Mouse (Mus musculus) left cerebral cortex, postnatal 36 days (tissue): ENCODE measurements around the gene Slc44a3. TPM values are rescaled to one million over a fixed set of nuclear protein-coding genes. Genes with fewer than 3 reads are reported as not detected.

ENCODE experiments used
- DNase-seq, 2 experiments: peaks; one replicate each; pipeline ENCODE4 v3.0.0; 2021 to 2022; ENCODE audit warnings: low spot score in 2 of 2, mixed read lengths in 1 of 2
- intact Hi-C: fragments of 180-260 bp; cut with DNase I; formaldehyde crosslinking; loops from one replicate; pipeline ENCODE4 v1.15.1; 2025
- total RNA-seq, 2 experiments: library from RNA; stranded (reverse); gene quantifications; 2 replicates each; pipeline ENCODE4 v1.2.3; 2021

The Slc44a3 gene
- total RNA-seq, 2 experiments from 2014 or later: not detected

DNA sequence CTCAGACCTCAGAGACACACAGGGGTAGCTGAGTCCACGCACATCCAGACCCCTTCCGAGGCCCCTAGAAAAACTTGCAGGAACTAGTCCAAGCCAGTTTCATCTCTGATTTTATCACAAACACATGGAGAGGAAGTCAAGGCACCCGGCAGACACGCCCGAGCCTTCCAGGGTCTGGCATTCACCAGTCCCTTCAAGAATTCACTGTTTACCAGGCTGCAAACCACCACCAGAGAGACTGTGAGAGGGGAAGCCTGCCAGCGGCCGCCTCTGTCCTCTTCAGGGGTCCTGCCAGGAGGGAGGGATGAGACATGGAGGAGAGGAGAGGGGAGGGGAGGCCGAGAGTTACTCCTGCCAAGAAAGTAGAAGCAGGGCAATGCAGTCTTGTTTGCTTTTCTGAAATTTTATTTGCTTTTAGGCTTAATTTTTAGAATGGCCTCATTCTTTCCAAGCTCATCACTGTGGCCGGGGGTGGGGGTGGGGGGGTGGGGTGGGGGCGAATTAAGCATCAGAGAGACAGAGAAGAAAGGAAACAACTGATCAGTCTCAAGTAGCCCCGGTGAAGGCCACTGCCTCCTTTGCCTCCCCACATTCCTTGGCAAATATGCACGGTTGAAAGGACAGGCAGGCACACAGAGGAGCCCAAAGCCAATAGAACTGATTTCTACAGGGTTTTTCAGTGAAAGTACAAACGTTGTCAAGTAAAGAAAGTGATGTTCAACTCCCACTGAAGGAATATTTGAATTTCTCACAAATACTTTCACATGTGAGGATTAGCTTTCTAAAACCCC, 62.8 kb downstream of the Slc44a3 start:
- no peak for DNase-seq
- intact Hi-C loops: no loop called here

DNA sequence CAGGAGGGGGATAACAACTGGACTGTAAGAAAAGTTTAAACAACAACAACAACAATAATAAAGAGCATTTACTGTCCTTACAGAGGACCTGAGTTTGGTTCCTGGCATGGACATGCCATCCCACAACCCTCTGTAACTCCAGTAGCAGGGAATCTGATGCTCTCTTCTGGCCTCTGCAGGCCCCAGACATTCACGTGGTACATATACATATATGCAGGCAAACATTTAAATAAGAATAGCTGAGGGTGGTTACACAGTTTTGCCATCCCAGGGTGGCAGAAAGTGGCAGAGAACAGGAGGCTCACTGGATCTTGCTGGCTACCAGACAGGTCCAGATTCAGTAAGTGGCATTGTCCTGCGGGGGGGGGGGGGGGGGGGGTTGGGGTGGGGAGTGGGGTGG, 64.1 kb downstream of the Slc44a3 start:
- intact Hi-C loops: no loop called here
- DNase-seq: no peak

DNA sequence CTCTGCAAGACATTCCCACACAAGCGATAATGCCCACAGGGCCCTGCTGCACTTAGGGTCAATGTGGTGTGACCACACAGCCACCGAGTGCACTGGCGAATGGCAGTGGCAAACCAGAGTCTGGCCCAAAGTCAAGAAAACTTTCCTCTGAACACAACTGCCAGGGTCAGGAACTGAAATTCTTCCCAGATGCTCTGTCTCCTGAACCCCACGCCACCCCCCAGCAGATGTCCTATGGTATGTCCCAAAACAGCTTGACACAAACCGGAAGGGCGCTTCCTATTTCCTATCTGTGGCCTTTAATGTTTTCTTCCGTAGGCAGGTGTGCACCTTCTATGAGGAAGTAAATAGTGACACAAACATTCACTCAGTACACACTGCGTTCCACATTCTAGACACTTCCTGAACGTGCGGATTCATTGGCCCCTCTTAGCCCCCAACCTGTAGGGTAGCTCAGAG, 65.1 kb downstream of the Slc44a3 start:
- intact Hi-C loops: no loop called here
- DNase-seq: no peak

DNA sequence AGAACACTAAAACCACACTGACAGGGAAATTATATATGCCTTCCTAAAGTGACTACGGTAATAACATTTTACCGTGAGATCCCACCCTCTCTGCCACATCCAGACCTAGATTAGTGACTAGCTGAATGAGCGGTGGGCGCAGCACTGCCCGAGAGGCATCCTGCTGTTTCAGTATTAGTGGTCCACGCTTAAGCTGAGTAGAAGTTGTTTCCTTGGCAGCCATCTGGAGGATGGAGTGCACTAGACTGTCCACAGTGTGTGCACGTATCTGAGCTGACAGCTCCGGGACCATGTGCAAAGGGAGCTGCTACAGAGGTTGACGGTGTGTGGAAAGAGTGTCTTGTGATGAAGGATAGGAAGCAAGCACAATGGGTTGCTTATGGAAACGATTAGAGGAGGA, 66.4 kb downstream of the Slc44a3 start:
- intact Hi-C loops: no loop called here
- DNase-seq: no peak

DNA sequence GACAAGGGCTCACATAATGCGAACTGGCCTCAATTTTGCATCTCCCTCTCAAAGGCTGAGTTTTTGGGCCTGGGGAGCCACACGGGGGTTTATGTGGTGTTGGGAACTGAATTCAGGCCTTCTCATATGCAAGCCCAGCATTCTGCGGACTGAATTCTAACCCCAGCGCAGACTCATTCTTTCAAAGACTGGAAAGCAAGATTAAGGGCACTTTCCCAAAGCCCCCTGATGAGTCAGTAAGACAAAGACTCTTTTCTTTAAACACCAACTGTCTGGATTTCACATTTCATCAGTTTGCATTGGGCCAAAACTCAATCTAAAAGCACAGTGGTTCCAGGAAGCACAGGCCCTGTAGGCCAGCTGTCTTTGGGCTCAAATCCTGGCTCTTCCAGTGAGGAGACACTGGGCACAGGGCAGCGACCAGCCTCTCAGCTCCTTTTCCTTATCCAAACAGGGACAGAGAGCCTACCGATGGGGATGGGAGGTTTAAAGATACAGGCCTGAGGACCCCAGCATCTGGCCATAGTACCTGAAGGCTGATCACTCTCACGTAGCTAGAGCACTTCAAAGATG, 67.4 kb downstream of the Slc44a3 start:
- no peak for DNase-seq
- intact Hi-C loops: no loop called here

DNA sequence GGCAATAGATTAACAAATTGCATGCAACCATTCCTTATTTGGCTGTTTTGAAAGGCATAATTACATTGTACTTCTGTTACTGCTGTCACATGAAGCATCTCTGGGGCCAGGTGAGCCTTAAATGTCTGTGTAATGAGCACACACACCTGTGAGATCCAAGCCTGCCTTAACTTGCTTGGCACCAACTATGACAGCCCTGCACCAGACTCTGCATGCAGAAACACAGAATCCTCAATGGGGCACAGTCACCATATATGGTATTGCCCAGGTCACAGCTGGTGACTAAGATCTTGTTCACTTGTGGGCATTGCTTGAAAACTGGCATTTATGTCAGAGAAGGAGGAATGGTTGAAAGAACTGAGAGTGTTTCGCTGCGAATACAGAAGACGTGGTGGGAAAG, 69.4 kb downstream of the Slc44a3 start:
- intact Hi-C loops: no loop called here
- DNase-seq: no peak

DNA sequence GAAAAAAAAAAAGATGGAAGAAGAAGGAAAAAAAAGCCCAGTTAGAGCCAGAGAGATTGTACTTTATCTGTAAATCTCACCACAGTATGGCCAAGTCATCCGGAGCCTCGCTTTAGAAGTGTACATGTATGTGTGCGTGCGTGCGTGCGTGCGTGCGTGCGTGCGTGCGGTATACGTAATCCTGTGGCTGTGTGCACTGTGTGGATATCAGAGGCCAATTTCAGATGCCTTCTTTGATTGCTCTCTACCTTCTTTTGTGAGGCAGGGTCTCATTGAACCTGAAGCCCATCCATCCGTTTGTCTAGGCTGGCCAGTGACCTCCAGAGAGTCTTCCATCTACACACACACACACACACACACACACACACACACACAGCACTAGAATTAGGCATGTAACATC, 70.7 kb downstream of the Slc44a3 start:
- no peak for DNase-seq
- intact Hi-C loops: no loop called here

DNA sequence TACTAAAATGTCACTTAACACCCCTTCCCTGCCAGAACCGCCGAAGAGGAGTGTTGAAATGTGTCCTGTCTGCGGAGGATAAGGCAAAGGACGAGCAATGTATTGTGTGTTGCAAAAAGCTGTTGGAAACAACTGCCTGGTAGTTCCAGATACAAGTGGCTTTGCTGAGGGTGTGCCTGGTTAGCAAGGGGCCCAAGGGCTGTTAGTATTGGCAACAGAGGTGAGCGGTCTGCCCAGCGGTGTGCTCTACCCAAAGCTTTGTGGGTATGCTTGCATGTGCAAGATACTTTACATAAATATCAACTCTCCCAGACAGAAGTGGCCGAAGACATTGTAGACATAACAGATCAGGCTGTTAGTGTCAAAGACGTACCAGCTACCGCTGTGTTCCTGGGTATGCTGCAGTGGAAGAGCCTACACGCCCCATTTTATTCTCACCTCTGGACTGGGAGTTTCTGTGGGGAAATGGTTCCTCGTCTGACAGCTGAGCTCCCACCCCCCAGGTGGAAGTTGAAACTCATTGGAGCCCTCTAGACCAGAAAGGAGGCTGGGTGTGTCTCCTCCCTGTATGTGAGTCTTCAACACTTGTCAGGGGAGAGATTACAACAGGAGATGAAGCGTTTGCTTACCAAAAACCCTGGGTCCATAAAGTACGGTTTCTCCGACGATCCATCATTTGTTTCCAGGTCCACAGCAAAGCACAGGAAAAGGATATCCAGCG, 71.6 kb downstream of the Slc44a3 start:
- DNase-seq: no peak
- intact Hi-C loops: no loop called here

DNA sequence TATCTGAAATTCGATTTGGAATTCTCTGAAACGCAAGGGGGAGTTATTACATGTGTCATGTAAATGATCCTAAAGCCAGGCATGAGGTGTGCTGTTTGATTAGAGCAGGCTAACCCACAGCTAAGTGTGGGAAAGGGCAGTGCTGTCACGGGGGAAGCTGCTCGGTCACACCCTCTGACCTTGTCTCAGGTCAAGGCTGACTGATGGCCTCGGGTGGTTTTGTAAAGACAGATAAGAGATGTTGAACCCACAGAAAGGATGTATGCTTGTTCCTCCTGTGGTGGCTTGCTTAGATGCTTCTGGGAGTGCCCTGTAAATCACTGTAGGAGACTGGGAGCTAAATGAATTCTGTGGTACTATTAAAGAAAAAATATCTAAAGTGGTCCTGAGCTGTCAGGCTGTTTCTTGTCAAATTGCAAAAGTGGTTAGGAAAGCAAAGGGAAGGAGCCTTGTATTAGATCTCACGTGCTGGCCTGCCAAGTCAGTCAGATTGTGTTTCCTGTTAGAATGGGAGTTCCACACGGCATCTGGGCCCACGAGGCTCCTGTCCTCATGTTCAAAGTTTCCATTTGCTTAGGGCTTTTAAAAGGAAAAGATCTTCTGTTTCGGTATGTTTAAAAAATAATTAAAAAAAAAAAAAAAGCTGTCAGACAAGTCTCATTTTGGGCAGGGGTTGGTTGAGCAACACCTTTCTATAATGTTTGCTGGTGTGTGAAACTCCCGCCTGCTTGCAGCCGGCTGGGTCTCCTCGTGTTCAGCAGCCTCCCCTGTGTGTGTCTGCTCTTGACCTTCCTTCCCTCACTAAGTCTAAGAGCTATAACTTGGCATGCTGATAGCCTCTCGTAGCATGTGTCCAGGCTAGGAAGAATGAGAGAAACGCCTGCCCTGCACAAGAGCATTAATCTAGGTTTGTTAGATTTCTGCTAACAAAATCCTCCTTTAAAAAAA, 73.4 kb downstream of the Slc44a3 start:
- intact Hi-C loops: no loop called here
- no peak for DNase-seq

DNA sequence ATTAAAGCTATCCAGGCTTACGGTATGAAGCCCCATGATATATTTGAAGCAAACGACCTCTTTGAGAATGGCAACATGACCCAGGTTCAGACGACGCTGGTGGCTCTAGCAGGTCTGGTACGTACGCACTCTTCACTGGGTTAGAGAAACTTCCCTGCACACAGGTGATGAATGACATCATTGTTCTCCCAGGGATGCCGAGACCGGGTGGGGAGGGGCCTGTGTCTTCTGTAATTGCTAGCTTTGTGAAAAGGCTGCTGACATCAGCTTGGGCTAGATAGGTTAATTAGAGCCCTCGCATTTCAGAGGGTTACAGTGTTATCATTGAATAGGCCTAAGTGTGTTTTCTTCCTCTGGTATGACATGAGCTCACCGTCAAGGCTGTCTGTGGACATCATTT, 80.8 kb downstream of the Slc44a3 start:
- no peak for DNase-seq
- intact Hi-C loops: no loop called here

DNA sequence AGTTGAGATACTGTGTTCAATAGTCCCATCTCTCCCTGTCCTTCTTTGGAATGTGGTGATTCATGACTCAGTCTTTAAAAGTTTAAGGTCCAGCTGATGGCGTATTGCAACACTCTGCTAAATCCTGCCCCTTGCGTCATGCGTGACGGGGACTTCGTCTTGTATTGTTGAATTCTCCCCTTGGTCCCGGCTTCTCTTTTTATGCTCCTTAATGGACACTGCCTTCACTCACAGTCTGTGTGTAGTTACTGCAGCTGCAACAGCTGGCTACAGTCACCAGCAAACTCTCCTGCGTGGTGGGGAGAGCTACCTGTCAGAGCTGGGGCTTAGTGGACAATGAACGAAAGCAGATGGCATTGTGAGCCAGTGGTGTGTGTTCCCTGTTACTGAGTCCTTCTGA, 82.7 kb downstream of the Slc44a3 start:
- intact Hi-C loops: no loop called here

DNA sequence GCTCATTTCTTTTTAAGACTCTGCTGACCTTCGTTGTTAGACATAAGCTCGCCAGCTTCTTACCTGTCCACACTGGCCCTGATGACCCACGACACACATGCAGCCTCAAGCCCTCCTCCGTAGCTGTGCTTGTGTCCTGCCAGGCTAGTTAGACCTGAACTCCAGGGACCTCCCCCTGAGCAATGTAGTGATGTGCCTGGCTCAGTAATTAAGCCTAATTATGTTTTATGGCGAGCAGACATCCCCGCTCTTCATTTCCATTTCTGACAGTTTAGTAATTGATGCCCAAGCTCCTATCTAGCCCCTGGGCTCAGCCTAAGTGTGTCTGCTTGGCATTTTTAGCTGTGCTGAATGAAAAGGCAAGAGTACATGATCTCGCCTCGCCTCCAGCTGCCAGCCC, 83.6 kb downstream of the Slc44a3 start:
- intact Hi-C loops: no loop called here
- no peak for DNase-seq

More for the DNA sequence above, 82.7 kb downstream of the Slc44a3 start:
- DNase-seq: no peak

DNA sequence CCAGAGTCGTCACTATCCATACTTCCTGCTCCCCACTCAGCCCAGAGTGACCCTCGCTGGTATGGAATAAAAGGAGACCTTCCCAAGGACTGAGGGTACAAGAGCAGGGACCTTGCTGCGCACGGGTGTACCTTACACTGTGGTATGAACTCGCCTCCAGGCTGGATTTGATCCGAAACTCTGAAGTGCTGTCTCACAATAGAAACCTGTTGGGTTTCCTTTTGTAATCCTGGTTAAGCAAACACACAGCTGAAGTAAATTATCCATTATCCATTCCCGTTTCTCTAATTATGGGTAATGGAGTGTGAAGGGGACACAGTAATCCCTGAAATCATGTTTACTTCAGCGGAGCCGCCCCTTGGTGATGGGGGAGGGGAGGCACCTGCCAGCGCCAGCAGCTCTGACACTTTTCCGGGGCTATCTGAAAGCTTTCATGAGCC, 84.2 kb downstream of the Slc44a3 start:
- intact Hi-C loops: no loop called here
- no peak for DNase-seq

DNA sequence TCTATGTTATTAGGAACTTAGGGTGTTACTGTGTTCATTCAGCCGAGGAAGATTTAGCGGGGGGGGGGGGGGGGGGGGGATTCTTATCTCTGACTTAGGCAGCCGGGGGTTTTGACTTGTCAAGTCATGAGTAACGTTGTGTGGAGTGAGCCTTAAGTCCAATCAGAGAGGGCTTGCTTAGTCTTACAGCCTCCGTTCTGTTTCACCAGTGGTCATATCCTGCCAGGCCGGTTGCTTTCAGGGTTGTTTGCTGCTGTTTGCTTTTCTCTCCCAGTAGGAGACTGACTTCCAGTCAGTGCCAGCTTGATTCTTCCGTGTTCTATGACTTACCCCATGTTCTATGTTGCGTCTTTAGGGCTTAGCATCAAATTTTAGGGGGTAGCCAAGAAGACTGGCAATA, 85.8 kb downstream of the Slc44a3 start:
- intact Hi-C loops: no loop called here
- DNase-seq: no peak

DNA sequence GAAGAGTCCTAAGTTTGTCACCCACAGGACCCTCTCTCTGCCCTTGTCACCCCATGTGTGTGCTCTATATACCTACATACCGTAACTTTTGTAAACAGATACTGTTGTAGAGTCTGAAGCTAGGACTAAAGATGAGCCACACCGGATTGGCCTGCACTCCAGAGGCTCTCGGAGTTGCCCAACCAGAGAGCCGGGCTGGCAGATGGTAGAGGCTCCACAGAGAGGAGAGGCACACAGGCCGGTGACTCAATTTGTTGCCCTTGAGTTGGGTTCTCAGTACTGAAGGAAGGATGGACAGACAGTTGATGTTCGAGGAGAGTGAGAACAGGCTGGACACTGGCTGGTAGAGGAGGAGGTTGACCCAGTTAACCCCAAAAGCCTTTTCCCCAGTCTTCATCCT, 87.8 kb downstream of the Slc44a3 start:
- intact Hi-C loops: no loop called here
- no peak for DNase-seq

DNA sequence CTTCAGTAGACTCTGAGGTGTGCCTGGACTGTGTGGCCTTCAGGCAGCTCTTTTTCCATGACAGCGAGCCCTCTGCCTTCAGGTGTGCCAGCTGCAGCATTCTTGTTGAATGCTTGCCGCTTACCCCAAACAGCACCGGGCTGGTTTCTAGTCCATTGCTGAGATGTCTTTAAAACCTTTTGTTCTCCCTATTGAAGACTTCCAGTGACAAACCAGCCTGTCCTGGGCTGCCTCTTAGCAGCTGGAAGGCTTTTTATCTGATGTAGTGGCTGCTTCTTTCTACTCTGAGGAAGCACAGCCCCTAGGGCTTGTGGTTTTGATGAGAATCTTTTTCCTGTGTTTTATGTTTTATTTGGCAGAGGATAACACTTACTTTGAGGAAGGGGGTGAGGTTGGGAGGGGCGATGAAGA, 88.3 kb downstream of the Slc44a3 start:
- intact Hi-C loops: no loop called here
- DNase-seq: no peak

DNA sequence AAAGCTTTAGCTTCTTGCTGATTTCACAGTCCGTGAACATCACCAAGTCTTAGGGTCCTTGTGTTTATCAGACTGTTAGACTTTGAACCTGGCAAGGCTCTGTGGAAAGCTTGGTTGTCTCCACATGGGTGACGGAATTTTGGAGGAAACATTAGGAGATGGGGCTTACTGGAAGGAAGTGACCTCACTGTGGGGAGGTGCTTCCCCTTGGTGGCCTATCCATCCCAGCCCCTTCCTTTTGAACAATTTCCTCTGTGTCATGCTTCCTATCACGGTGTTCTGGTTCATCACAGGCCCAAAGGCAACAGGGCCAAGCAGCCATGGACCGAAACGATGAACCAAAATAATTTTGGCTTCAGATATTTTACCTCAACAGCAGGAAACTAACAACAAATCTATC, 89.9 kb downstream of the Slc44a3 start:
- DNase-seq: no peak
- intact Hi-C loops: no loop called here

DNA sequence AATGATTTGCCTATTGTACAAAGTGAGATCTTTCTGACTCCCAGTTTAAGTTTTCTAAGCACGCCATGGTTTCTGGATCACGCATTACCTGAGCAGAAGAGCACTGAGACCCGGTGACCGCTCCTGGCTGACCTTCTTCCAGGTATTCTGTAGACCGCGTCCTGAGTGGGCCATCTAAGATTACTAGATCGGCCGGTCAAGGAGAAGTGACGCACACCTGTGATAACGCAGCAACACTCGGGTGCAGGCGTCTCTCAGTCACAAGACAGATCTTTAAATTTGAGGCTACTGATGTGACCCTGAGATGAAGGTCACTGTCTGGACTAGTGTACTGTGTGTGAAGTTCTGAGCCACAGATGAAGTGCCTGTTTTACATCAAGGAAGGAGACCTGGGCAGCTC, 90.7 kb downstream of the Slc44a3 start:
- intact Hi-C loops: no loop called here

DNA sequence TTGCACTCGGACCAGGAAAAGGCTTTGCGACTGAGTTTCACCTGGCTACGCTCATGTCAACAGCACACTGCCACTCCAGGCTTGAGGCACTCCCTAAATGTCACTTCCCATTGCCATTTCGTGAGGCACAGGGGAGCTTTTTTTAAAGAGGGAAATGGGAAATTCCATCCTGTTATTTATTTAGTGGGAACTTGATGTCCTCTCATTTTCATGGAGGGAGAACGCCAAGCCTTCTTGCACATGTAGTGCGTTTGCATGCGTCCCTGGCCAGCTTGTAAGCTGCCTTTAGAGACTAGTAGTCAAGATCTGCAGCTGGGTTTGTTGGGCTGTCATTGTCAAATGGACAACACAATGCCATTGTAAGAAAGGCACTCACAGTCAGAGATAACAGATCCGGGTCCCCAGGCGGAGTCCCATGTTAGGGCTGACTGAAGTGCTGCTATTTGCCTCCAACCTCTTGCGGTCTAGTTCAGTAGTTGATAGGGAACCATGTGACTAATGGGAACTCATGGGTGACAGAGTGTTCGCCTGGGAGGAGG, 92.5 kb downstream of the Slc44a3 start:
- intact Hi-C loops: no loop called here
- no peak for DNase-seq

More for the DNA sequence above, 90.7 kb downstream of the Slc44a3 start:
- no peak for DNase-seq
